Mouse (Mus musculus) layer of hippocampus, adult 18-20 months (tissue): ENCODE results near the gene Fgf22. TPM values are rescaled to one million over a fixed set of nuclear protein-coding genes. Genes with fewer than 3 reads are reported as not detected.

ENCODE experiments used
- DNase-seq, 2 experiments: peaks; one replicate each; pipeline ENCODE4 v3.0.0; 2022; ENCODE audit warnings: low spot score in 2 of 2
- total RNA-seq, 2 experiments: library from RNA; stranded (reverse); gene quantifications; 2 replicates each; pipeline ENCODE4 v1.2.3; 2021

Gene Fgf22
- total RNA-seq, 2 experiments from 2014 or later, result 1.5 to 2.2 TPM

DNA sequence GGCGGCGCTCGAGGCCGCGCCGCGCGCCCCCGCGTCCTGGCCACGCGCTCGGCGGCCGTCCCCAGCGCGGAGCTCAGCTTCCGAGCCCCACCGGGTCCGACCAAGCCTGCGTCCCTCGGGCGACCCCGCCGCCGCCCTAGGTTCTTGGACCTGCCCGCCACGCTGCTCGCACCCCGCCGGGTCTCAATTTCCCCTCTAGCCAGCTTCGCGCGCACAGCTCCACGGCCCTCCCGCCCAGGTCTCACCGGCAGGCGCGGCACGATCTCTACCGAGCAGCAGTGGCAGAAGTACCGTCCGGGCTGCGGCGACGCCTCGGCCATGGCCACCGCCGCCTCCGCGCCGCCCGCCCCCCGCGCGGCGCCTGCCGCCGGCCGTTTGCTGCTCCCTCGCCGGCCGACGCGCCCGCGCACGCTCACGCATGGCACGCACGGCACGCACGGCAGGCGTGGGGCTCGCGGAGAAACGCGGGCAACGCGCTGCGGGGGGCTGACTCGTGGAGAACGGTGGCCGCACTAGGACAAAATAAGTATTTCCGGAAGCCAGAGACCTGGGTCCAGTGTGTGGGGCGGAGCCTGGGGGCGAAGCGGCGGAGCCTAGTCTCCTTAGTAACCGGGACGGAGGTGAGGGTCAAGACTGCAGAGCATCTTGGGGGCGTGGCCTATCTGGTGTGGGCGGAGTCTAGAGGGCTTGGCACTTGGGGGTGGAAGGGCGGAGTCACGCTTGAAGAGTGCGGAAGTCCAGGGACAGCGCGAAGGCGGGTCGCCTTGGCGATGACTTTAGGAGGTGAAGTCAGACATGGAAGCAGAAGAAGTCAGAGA lies 11.8 kb downstream of the Fgf22 start, which contains the start of gene Rnf126:
Rnf126 (minus strand) TSS at position 445 of the 818 bp plus-strand sequence.
- DNase-seq, result peak; percentile 98 to 99

DNA sequence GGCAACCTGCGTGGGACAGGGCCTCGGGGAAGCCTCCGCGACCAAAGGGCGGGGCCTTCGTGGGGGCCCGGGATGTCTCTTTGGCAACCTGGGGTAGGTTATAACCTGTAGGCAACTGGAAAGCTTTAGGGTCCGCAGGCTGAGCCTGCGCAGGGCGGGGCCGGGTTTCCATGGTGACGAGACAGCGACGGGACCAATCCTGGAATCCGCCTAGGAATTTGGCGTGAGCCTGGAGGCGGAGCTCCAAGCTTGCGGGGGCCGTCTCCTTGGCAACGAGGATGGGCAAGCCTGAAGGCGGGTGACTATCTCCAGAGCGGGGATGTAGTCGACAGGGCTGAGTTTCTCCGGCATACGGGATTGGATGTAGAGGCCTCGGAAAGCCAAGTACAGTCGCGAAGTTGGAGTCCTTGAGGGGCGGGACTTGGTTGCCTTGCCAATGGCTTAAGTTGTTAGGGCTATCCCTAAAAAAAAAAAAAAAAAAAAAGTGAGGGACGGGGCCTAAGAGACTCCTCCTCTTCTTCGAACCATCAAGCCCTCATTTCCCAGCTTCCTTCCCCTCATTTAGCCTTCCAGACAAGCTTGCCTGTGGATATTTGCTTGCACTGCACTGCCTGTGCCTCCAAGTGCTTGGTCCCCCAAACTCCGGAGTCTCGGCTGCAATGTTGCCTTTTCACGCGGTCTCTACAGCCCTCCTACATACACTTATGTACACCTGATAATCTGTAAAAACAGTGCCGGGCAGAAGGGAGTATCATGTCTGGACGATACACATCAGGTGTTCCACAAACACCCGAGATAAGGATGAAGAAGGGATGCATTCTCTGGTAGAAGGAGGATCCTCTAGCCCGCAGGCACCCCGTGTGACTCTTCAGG lies 12.7 kb downstream of the Fgf22 start:
- DNase-seq, result peak; percentile 96 to 98

DNA sequence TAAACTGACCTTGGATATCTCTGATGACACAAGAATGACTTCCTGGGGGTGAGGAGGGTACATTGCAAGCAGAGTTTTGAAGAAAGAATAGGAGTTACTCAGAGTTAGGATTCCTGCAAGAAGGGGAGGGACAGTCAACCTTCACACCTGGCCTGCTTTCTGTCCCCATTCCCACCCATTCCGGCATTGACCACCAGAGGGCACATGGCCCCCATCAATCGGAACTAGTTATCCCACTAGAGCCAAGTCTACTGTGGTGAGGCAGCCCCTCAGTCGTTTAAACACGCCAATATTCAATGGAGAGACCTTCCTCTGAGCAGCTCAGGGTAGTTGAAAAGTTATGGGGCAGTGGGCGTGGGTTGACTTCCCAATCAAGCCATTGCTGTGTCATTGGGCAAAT lies 13.5 kb downstream of the Fgf22 start:
- DNase-seq, result peak; percentile 57 to 86

DNA sequence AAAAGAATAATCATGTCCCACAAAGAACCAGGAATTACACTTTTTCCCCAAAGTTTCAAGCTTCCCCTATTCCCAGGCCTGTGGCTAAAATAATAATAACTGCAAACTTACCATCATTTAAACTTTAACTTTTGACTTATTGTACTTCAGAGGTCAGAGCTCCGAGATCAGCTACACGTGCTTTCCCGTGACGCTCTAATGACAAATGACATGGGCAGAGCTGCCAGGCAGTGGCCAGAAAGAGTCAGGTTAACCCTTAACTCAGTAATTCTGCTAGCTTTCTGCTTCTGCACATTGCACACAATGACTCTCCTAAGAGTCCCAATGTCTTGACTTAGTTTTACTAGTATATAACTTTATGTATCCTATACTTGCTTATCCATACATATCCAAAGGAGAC lies 14.5 kb downstream of the Fgf22 start:
- DNase-seq, result no peak

DNA sequence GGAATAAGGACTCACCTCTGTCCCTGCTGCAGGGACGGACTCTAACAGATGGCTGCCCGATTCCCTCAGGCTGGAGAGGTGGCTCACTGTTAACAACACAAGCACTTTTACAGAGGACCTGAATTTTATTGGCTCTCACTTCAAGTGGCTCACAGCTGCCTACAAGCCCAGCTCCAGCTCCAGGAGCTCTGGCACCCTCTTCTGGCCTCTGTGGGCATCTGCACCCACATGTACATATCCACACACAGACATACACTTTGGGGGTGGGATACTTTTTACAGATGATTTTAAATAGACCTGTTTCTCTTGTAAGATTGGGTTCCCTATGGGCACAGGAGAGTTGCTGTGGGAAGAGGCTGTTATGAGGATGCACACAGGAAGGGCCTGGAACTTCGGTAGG lies 17.4 kb downstream of the Fgf22 start:
- DNase-seq, result no peak

DNA sequence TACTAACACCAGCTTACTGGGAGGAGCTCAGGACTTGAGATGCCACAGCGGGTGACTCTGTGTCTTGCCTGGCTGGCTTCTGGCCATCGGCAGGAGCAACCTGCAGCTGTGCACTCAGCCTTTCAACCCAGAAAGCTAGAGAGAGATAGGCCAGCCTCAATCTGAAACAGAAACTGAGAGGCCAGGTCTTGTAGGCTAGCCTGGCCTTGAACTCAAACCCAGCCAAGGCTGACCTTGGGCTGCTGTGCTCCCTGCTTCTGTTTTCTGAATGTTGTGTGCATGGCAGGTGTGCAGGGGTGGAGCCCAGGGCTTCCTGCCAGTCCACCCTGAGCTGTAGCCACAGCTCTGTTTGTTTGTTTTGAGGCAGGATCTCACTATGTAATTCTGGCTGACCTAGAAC lies 18.3 kb downstream of the Fgf22 start:
- DNase-seq, result no peak

DNA sequence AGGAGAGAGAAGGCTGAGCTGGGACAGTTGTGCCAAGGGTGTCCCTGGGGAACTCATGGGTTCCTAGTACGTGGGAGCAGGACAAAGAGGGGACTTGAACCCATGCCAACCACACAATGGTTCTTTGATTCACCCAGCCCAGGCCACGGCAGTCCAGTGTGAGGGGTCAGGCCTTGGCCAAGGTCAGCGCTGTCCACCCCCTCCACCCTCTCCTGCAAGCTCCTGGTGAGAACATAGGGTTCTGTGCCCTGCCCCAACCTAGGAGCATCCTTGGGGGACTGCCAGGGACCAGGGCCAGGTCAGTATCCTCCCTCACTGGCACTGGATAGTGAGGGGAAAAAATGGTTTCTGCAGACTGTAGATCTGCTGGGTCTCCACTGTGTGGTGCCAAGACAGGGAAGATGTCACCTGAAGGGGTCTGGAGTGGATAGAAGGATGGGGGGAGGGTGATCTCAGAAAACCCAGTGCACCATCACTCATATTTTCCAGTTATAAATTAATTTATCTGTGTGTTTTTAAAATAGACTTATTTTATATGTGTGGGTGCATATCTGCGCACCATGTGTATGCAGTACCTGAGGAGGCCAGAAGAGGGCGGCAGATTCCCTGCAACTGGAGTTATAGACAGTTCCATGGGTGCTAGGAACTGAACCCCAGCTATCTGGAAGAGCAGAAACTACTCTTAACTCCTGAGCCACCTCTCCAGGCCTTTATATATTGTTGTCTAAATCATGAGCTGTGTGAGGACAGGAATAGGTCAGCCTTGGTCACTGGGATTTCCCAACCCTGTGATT lies 19.8 kb downstream of the Fgf22 start:
- DNase-seq, result no peak

DNA sequence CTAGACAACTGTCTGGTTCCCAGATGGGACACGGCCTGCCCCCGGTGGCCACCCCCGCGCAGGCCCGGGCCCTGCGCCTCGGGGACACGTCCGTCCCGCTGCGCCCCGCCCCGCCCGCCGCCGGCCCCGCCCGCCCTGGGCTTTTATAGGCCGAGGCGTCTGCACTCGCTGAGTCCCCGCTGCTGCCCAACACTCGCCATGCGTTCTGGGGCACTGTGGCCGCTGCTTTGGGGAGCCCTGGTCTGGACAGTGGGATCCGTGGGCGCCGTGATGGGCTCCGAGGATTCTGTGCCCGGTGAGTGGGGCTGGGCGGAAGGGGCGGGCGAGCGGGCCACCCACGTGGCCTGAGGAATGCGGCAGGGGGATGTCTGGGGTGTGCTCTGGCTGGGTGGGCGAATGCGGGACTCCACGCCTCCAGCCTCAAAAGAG lies 22.2 kb downstream of the Fgf22 start, which contains the start of gene Fstl3:
Fstl3 (plus strand) TSS at position 170 of the 429 bp plus-strand sequence.
- DNase-seq, result no peak

DNA sequence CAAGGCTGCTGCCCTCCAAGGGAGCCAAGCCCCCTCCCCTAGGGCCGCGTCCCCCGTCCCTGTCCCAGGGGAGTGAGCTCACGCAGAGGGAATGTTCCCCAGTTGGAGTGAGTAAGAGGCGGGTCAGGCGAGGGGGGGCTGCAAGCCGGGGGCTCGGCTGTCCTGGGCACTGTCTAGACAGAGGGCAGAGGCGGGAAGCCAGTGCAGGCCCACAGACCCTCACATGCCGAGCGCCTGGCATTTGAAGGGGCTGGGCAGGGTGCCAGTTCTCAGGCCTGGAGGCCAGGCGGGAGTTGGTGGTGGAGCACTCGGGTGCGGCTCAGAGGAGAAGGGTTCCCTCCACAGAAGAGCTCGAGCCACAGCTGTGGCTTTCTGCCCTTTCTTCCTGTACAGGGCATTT lies 23.1 kb downstream of the Fgf22 start:
- DNase-seq, result no peak

DNA sequence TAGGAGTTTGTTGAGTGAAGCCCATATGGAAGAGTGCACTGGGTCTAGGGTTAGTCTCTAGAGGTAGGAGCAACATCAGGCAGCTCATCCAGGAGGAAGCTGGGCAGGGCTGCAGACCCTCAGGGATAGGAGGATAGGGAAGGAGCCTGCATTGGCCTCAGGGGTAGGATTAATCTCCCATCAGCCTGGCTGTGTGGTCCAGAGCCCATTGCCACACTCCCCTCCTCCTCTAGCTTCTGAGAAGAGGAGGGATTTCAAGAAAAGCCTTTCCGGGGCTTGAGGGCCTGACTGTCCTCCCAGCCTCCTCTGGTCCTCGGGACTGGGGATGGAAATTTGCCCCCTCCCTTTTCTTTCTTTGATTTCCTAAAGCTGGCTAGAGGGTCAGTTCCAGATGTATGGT lies 24.3 kb downstream of the Fgf22 start:
- no peak for DNase-seq

DNA sequence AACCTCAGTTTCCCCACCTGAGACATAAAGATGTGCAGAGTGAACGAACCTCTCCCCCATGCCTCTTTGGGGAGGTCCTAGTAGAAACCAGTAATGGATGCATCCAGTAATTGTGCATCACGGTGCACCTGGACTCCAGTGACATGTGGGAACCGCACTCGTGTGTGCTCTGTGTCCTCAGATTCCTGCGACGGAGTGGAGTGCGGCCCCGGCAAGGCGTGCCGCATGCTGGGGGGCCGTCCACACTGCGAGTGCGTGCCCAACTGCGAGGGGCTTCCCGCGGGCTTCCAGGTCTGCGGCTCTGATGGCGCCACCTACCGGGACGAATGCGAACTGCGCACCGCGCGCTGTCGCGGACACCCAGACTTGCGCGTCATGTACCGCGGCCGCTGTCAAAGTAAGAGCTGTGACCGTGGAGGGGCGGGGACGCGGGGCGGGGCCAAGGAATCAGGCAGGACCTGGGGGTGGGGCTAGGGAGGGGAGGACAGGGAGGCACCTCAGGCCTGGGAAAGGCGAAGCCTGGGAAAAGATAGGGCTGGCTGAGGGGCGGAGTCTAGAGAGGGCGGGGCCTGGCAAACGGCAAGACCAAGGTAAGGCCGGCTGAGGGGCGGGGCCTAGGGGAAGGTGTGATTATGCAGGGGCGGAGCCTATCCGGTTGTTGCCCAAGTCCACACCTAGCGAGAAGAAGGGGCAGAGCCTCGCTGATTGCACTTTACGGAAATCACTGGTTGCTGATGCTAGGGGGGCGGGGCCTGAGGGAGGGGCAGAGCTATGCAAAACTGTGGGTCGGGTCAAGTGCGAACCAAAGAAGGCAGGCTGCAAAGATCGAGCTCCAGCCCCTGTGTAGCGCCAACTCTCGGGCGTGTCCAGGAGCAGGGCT lies 25.1 kb downstream of the Fgf22 start:
- DNase-seq, result peak; percentile 94 to 98

DNA sequence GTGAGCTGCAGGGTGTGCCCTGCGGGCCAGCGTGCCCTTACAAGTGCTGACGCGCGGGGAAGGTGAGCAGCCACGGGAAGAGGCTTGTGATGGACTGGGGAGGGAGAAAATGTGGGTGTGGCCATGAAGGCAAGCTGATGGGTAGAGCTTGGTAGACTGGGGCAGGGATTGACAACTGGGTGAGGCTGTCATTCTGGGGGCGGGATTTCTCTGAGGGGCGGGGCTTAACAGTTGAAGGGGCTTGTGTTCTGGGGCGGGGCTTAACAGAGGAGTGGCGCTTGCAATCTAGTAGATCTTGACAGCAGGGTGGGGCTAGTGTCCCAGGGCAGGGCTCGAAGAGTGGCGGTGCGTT lies 25.8 kb downstream of the Fgf22 start:
- no peak for DNase-seq

DNA sequence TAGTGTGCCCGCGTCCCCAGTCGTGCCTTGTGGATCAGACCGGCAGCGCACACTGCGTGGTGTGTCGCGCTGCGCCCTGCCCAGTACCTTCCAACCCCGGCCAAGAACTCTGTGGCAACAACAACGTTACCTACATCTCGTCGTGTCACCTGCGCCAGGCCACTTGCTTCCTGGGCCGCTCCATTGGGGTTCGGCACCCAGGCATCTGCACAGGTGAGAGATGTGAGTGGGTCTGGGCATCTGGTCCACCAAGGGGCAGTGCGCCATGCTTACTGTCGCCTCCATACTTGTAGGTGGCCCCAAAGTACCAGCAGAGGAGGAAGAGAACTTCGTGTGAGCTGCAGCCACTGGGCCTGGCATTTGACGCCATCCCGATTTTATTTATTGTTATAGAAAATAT lies 26.3 kb downstream of the Fgf22 start:
- DNase-seq, result no peak

DNA sequence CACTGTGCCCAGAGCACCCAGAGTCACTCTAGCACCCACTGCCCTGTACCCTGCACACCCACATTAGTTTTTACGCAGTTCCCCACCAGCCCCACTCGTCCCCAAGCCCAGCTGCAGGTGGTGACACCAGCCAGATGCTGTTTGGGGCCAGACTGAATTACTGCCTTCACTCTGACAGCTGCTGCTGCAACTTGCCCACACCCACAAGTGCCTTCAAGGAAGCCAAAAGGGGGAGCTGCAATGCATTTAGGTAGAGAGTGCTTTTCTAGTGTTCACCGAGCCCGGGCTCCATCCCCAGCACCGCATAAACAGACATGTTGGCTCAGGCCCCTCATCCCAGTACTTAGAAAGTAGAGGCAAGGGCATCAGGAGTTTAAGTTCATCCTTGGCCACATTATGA lies 27.1 kb downstream of the Fgf22 start:
- DNase-seq, result no peak

DNA sequence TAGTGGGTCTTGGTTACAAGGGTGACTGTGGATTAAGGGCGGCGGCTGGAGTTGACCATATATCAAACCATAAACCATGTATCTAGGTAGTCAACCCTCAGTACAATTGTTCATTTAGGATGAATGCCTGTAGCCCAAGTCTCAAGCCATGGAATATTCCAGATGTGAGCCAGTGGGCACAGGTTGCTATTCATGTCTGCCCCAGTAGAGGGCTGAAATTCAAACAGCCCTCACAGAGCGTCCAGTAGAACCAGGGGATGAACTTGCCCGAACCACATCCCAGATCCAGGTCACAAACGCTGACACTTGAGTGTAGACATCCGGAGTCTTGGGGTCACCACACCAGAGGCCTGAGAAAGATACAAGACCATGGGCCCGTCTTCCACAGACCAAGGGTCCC lies 28.2 kb downstream of the Fgf22 start:
- DNase-seq, result no peak

DNA sequence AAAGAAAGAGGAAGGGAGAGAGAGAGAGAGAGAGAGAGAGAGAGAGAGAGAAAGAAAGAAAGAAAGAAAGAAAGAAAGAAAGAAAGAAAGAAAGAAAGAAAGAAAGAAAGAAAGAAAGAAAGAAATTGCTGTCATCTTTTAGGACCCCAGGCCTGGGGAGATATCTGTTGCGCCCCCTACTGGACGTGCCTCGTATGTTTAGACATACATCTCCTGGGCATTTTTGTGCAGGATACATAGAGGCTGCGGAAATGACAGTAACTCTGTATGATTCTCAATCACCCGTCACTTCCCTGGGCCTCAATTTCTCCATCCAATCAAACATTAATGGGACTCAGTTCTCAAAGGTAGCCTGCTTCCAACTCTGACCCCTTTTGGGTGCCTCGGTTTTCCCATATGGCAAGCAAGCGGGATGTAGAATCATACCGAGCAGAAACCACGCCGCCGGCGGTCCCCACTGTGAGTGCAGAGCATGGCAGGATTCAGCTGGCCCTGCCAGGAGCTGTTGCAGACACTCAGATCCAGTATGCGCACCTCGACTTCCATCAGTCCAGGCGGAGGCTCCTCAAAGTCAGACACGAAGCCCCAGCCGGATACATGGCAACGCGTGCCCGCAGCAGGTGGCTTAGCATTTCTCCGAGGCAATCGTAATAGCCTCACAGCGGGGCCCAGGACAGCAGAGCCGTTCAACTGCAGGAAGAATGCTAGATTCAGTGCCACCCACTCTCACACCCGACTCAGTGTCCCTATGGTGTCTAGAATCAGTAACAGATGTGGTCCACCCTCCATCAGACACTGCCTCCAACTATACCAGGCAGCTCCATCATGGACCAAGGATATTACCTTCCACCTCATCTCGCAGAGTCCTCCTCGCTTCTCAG lies 29.3 kb downstream of the Fgf22 start:
- no peak for DNase-seq

DNA sequence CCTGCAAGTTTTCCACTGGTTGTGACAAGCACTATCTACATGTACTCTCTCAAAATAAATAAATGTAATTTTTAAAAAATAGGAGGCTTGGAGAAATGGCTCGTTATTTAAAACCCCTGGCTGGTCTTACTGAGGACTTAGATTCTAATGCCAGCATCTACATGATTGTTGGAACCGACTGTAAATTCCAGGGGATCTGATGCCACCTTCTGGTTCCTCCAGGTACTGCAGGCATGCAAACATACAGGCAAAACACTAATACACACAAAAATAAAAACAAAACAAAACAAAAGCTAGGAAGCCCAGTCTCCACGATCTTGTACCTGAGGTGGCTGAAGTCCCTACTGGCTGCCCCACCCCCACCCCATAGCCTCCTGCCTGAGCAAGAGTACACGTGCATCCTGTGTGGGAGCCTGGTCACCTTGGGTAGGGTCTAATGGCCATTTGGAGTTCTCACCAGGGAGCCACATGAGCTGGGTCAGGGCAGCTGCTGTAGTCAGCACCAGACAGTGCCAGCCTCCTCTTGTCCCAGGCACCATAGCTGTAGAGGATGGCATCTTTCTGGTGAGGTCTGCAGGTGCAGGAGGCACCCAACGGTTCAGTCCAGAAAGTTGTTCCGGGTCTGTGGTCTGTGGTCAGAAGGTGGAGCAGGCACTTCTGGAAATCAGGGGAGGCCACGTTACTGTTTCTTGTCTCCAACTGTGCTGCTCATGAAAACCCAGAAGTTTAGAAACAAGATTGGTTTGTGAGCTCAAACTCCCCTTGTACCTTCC lies 33.7 kb downstream of the Fgf22 start:
- peak in 1 of 2 experiments; percentile 86 for DNase-seq

DNA sequence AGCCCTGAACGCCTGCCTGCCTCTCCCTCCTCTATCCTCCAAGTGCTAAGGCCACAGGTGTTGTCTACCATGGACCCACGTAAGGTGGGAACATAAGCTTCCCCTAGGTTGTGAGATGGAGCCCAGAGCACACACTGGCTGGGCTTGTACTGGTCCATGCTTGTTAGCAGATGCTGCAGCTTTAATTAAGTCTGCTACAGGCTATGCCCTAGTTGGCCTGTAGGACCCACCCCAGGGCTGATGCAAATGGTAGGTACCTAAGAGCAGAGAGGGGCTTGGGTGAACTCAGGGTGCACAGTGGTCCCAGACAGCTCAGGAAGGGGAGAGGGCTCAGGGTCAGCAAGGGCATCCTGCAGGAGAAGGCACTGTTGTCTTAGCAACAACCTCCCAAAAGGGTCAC lies 34.7 kb downstream of the Fgf22 start:
- no peak for DNase-seq

DNA sequence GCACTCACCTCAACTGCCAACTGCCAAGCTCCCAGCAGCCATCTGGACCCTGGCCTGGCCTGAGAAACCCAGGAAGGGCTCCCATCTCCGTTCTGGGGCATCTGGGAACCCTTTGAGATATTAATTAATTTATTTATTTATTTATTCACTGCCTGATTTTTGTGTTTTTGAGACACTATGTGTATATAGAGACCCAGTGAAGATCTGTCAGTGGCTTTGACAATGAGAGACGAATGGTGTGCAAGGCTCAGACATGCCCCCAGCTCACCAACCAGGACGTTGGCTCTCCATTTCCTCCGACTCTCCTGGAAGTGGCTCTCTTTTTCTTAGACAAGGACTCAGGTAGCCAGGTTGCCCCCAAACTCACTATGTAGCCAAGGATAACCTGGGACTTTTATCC lies 36.0 kb downstream of the Fgf22 start, which contains the start of gene Prss57:
Prss57 (minus strand) TSS at position 101 of the 400 bp plus-strand sequence.
- DNase-seq, result no peak
